Mouse (Mus musculus): ENCODE measurements around the gene Acp7. TPM values are rescaled to one million over a fixed set of nuclear protein-coding genes. Genes with fewer than 3 reads are reported as not detected.

Acp7 gene
- not detected in 2 replicates for total RNA-seq (2012; rRNA removed)
- not detected for polyA plus RNA-seq (2012; ENCODE audit: insufficient read depth in 1 of 2, insufficient read length in 2 of 2, low read depth in 1 of 2, low replicate concordance in 2 of 2, missing spikeins in 1 of 2)

GRCm38 (mm10) chr7:28631073-28631472 is at the start of gene Acp7:
Gene Acp7 (minus strand): TSS chr7:28631332.
- Histone ChIP-seq H3K36me3 (ENCODE audit: control insufficient read depth in 1 of 2, insufficient read depth in 2 of 2, low read length in 2 of 2) (no peaks in the 10 kb centered on the region), H3K27me3 (ENCODE audit: control insufficient read depth in 1 of 2, insufficient read depth in 2 of 2, low read length in 2 of 2) (no peaks in the 10 kb centered on the region; a peak in 2 of 4 replicates)

GRCm38 (mm10) chr7:28677624-28678023 is 46.5 kb upstream of the Acp7 start:
- H3K27me3 ChIP-seq (ENCODE audit: control insufficient read depth in 1 of 2, insufficient read depth in 2 of 2, low read length in 2 of 2): no peaks in the 10 kb centered on the region; a peak in 1 of 4 replicates
- H3K79me2 ChIP-seq (ENCODE audit: control insufficient read depth, insufficient read depth, low read length, poor library complexity): no peaks in the 10 kb centered on the region
- H3K9me3 ChIP-seq (replicated peaks; ENCODE audit: insufficient read depth, low read length): no peaks in the 10 kb centered on the region
- H3K9ac ChIP-seq (ENCODE audit: control insufficient read depth, low read depth, low read length, poor library complexity, severe bottlenecking): no peak overlapping the region
- DNase-seq (ENCODE audit: low read depth, low spot score): no peak
- H3K4me3 ChIP-seq (ENCODE audit: control insufficient read depth in 1 of 2, insufficient read depth in 1 of 2, low read depth in 2 of 2, low read length in 2 of 2): no peak overlapping the region
- H3K4me1 ChIP-seq (ENCODE audit: control insufficient read depth in 1 of 2, insufficient read depth in 2 of 2, low read length in 2 of 2): peaks cover 0 to 13% of the 10 kb centered on the region in 2 experiments; a peak in 2 of 4 replicates
- no peak overlapping the region for H3K27ac ChIP-seq (ENCODE audit: control insufficient read depth, low read depth, low read length)
- H3K36me3 ChIP-seq (ENCODE audit: control insufficient read depth in 1 of 2, insufficient read depth in 2 of 2, low read length in 2 of 2): peaks cover 0 to 2% of the 10 kb centered on the region in 2 experiments; a peak in 1 of 4 replicates
- no peak for TF ChIP-seq JUND (IDR thresholded peaks at IDR 0.05; ENCODE audit: low read depth, low read length)
- TF ChIP-seq USF2 (IDR thresholded peaks at IDR 0.05; ENCODE audit: borderline replicate concordance in 1 of 2, insufficient read depth in 1 of 2, low read depth in 1 of 2, low read length in 2 of 2): no peak
- no peak for TF ChIP-seq ZMIZ1 (IDR thresholded peaks at IDR 0.05; ENCODE audit: low read depth, low read length)
- no peak for TF ChIP-seq MYB (IDR thresholded peaks at IDR 0.05; ENCODE audit: low read depth, low read length)
- TF ChIP-seq RAD21 (IDR thresholded peaks at IDR 0.05; ENCODE audit: low read depth, low read length): no peak
- no peak for TF ChIP-seq SIN3A (IDR thresholded peaks at IDR 0.05; ENCODE audit: low read length)
- no peak for TF ChIP-seq GATA1 (IDR thresholded peaks at IDR 0.05; ENCODE audit: low read depth, low read length)

More at GRCm38 (mm10) chr7:28631073-28631472, at the start of gene Acp7:
- H3K4me1 ChIP-seq (ENCODE audit: control insufficient read depth in 1 of 2, insufficient read depth in 2 of 2, low read length in 2 of 2): no peaks in the 10 kb centered on the region
- no peak for DNase-seq (ENCODE audit: low read depth, low spot score)
- H3K9ac ChIP-seq (ENCODE audit: control insufficient read depth, low read depth, low read length, poor library complexity, severe bottlenecking): no peak within 1 kb of the TSS
- H3K4me3 ChIP-seq (ENCODE audit: control insufficient read depth in 1 of 2, insufficient read depth in 1 of 2, low read depth in 2 of 2, low read length in 2 of 2): no peak within 1 kb of the TSS
- TF ChIP-seq MYB (IDR thresholded peaks at IDR 0.05; ENCODE audit: low read depth, low read length) (no peak), SIN3A (IDR thresholded peaks at IDR 0.05; ENCODE audit: low read length) (no peak), TAL1 (IDR thresholded peaks at IDR 0.05; ENCODE audit: low read length) (no peak), GATA1 (IDR thresholded peaks at IDR 0.05; ENCODE audit: low read depth, low read length) (no peak), KAT2A (conservative IDR thresholded peaks at IDR 0.05; ENCODE audit: low read depth, low read length) (no peak), NRF1 (IDR thresholded peaks at IDR 0.05; ENCODE audit: insufficient read depth, low read depth, low read length, poor library complexity, severe bottlenecking) (no peak), MAFK (IDR thresholded peaks at IDR 0.05; ENCODE audit: borderline replicate concordance, low read depth, low read length) (no peak), MYC (IDR thresholded peaks at IDR 0.05; ENCODE audit: low read depth, low read length) (no peak), MXI1 (IDR thresholded peaks at IDR 0.05; ENCODE audit: low read depth, low read length) (no peak), NELFE (IDR thresholded peaks at IDR 0.05; ENCODE audit: low read depth, low read length) (no peak), POLR2AphosphoS2 (IDR thresholded peaks at IDR 0.05; ENCODE audit: low read length) (no peak), E2F4 (IDR thresholded peaks at IDR 0.05; ENCODE audit: borderline replicate concordance, low read depth, low read length) (no peak), POLR2A (IDR thresholded peaks at IDR 0.05; ENCODE audit: control insufficient read depth in 1 of 2, insufficient read depth in 1 of 2, low read depth in 1 of 2, low read length in 2 of 2, poor library complexity in 1 of 2) (no peak), POLR2AphosphoS5 (IDR thresholded peaks at IDR 0.05; ENCODE audit: borderline replicate concordance, low read depth, low read length) (no peak), RAD21 (IDR thresholded peaks at IDR 0.05; ENCODE audit: low read depth, low read length) (no peak)
- H3K9me3 ChIP-seq (replicated peaks; ENCODE audit: insufficient read depth, low read length): no peaks in the 10 kb centered on the region
- H3K27ac ChIP-seq (ENCODE audit: control insufficient read depth, low read depth, low read length): no peak within 1 kb of the TSS
- no peaks in the 10 kb centered on the region for H3K79me2 ChIP-seq (ENCODE audit: control insufficient read depth, insufficient read depth, low read length, poor library complexity)
